Comparison of ENCODE assay signal across 8 mouse cellular contexts in genomic region chr4:31938416-31939106, GRCm38 (mm10). TPM values are rescaled to one million over a fixed set of nuclear protein-coding genes. Genes with fewer than 3 reads are reported as not detected.
DNase-seq lines count a peak whose midpoint lies in the region.

No protein-coding gene starts in this region.

- peak; percentile 24 for DNase-seq in adrenal gland, postnatal 14 days
- DNase-seq in adrenal gland, adult 18-20 months (ENCODE audit: low spot score in 2 of 2) = no peak
- peak; percentile 47 to 71 for DNase-seq in left cerebral cortex, postnatal 25 days (ENCODE audit: low spot score in 2 of 2)
- DNase-seq in left cerebral cortex, adult 11 months (ENCODE audit: low spot score) = no peak
- peak; percentile 73 for DNase-seq in embryo, embryonic 9.5 days (ENCODE audit: extremely low spot score)
- peak; percentile 37 for DNase-seq in kidney, postnatal 10 days
- DNase-seq in retina, postnatal 7 days (ENCODE audit: low read depth, low spot score) = peak; percentile 49
- no peak for DNase-seq in gastrocnemius, postnatal 10 days

- intact Hi-C loops in left cerebral cortex, postnatal 25 days (cut with DNase I) = loop anchor here (10.0 kb wide), 1 partner anchor 514 kb away; no protein-coding TSS in a partner anchor

RNA-seq across cellular contexts. Expression of gene Map3k7, which starts 25.3 kb away (rescaled TPM):
- 41.3 and 52.2 TPM in 2 replicates for total RNA-seq in adrenal gland, postnatal 14 days (2021)
- 10 to 100 TPM; 40.4 to 41.0 TPM for total RNA-seq in adrenal gland, adult 18-20 months (2021)
- total RNA-seq in left cerebral cortex, postnatal 25 days (2021) = 10 to 100 TPM; 40.1 to 45.1 TPM
- total RNA-seq in gastrocnemius, postnatal 10 days (2021) = 10 to 100 TPM; 45.5 to 48.1 TPM

Comparison
In these comparisons a context has a peak if more than half of its experiments do, and no peak if none do; other contexts are left out.
1. DNase-seq: peak in adrenal gland, postnatal 14 days (single experiment), left cerebral cortex, postnatal 25 days (2 of 2), embryo, embryonic 9.5 days (single experiment), kidney, postnatal 10 days (single experiment) and retina, postnatal 7 days (single experiment); none in adrenal gland, adult 18-20 months (0 of 2), left cerebral cortex, adult 11 months (single experiment) and gastrocnemius, postnatal 10 days (single experiment).